Mouse (Mus musculus): ENCODE measurements around the gene Zfp729a. TPM values are rescaled to one million over a fixed set of nuclear protein-coding genes. Genes with fewer than 3 reads are reported as not detected.

The Zfp729a gene
- polyA plus RNA-seq, 2 experiments = 2.9 to 5.1 TPM

GRCm38 (mm10) chr13:67652496-67652895, 14.9 kb upstream of the Zfp729a start:
- WGBS = 55% methylated on average over 3 of the region's 3 CpGs
- no peak overlapping the region for H3K4me3 ChIP-seq (replicated peaks; ENCODE audit: low read length)
- H3K4me1 ChIP-seq (ENCODE audit: control insufficient read depth, insufficient read depth, low read length) = no peaks in the 10 kb centered on the region
- no peak for TF ChIP-seq POLR2A (IDR thresholded peaks at IDR 0.05; ENCODE audit: borderline replicate concordance, extremely low read depth, insufficient read depth, insufficient read length)
- no peaks in the 10 kb centered on the region for H3K9me3 ChIP-seq (ENCODE audit: control insufficient read depth, low read length)
- H3K4me2 ChIP-seq (replicated peaks; ENCODE audit: low read depth, low read length, severe bottlenecking) = no peak overlapping the region
- no peak overlapping the region for H3K9ac ChIP-seq (ENCODE audit: low read depth, low read length, severe bottlenecking)
- no peaks in the 10 kb centered on the region for H3K27me3 ChIP-seq (ENCODE audit: control insufficient read depth, insufficient read depth, low read length)
- H3K27ac ChIP-seq (replicated peaks; ENCODE audit: low read depth, low read length) = no peak overlapping the region
- DNase-seq (ENCODE audit: low spot score) = no peak
- no peaks in the 10 kb centered on the region for H3K36me3 ChIP-seq (ENCODE audit: control insufficient read depth, insufficient read depth, low read length)
- no peak for ATAC-seq (ENCODE audit: low FRiP score, low read depth)

- no peak for TF ChIP-seq POLR2A (IDR thresholded peaks at IDR 0.05; ENCODE audit: borderline replicate concordance, extremely low read depth, insufficient read depth, insufficient read length)
- Histone ChIP-seq H3K4me2 (replicated peaks; ENCODE audit: low read depth, low read length, severe bottlenecking) (no peak overlapping the region), H3K4me1 (ENCODE audit: control insufficient read depth, insufficient read depth, low read length) (no peaks in the 10 kb centered on the region), H3K4me3 (replicated peaks; ENCODE audit: low read length) (no peak overlapping the region), H3K36me3 (ENCODE audit: control insufficient read depth, insufficient read depth, low read length) (no peaks in the 10 kb centered on the region), H3K27ac (replicated peaks; ENCODE audit: low read depth, low read length) (no peak overlapping the region), H3K9me3 (ENCODE audit: control insufficient read depth, low read length) (no peaks in the 10 kb centered on the region), H3K9ac (ENCODE audit: low read depth, low read length, severe bottlenecking) (no peak overlapping the region), H3K27me3 (ENCODE audit: control insufficient read depth, insufficient read depth, low read length) (no peaks in the 10 kb centered on the region)
- no peak for DNase-seq (ENCODE audit: low spot score)
- WGBS = 90% methylated on average over 4 of the region's 4 CpGs
- ATAC-seq (ENCODE audit: low FRiP score, low read depth) = no peak
Measured at GRCm38 (mm10) chr13:67610108-67610507, 27.5 kb downstream of the Zfp729a start.

GRCm38 (mm10) chr13:67609066-67609876, 28.3 kb downstream of the Zfp729a start, which contains the start of gene Zfp729b:
Gene Zfp729b, minus strand, starts transcription at chr13:67609707.
- peak within 1 kb of the TSS; percentile 65 for H3K27ac ChIP-seq (replicated peaks; ENCODE audit: low read depth, low read length)

GRCm38 (mm10) chr13:67572591-67573189, 64.9 kb downstream of the Zfp729a start:
- H3K9me3 ChIP-seq (ENCODE audit: control insufficient read depth, low read length) = no peaks in the 10 kb centered on the region
- no peaks in the 10 kb centered on the region for H3K27me3 ChIP-seq (ENCODE audit: control insufficient read depth, insufficient read depth, low read length)
- no peak for TF ChIP-seq POLR2A (IDR thresholded peaks at IDR 0.05; ENCODE audit: borderline replicate concordance, extremely low read depth, insufficient read depth, insufficient read length)

More at GRCm38 (mm10) chr13:67609066-67609876, 28.3 kb downstream of the Zfp729a start, which contains the start of gene Zfp729b:
- 4% methylated on average over 20 of the region's 20 CpGs for WGBS
- H3K9ac ChIP-seq (ENCODE audit: low read depth, low read length, severe bottlenecking) = peak within 1 kb of the TSS; percentile 66
- no peak for TF ChIP-seq POLR2A (IDR thresholded peaks at IDR 0.05; ENCODE audit: borderline replicate concordance, extremely low read depth, insufficient read depth, insufficient read length)
- H3K9me3 ChIP-seq (ENCODE audit: control insufficient read depth, low read length) = no peaks in the 10 kb centered on the region
- H3K4me1 ChIP-seq (ENCODE audit: control insufficient read depth, insufficient read depth, low read length) = no peaks in the 10 kb centered on the region
- H3K4me3 ChIP-seq (replicated peaks; ENCODE audit: low read length) = peak within 1 kb of the TSS; percentile 70
- H3K36me3 ChIP-seq (ENCODE audit: control insufficient read depth, insufficient read depth, low read length) = no peaks in the 10 kb centered on the region
- H3K27me3 ChIP-seq (ENCODE audit: control insufficient read depth, insufficient read depth, low read length) = no peaks in the 10 kb centered on the region
- DNase-seq (ENCODE audit: low spot score) = peak; percentile 89
- peak within 1 kb of the TSS; percentile 60 for H3K4me2 ChIP-seq (replicated peaks; ENCODE audit: low read depth, low read length, severe bottlenecking)
- ATAC-seq (ENCODE audit: low FRiP score, low read depth) = peak; percentile 95

More at GRCm38 (mm10) chr13:67572591-67573189, 64.9 kb downstream of the Zfp729a start:
- H3K4me1 ChIP-seq (ENCODE audit: control insufficient read depth, insufficient read depth, low read length) = no peaks in the 10 kb centered on the region
- WGBS = 69% methylated on average over 5 of the region's 5 CpGs
- H3K36me3 ChIP-seq (ENCODE audit: control insufficient read depth, insufficient read depth, low read length) = no peaks in the 10 kb centered on the region
- ATAC-seq (ENCODE audit: low FRiP score, low read depth) (no peak), DNase-seq (ENCODE audit: low spot score) (no peak)
- no peak overlapping the region for H3K4me2 ChIP-seq (replicated peaks; ENCODE audit: low read depth, low read length, severe bottlenecking)
- no peak overlapping the region for H3K9ac ChIP-seq (ENCODE audit: low read depth, low read length, severe bottlenecking)
- no peak overlapping the region for H3K27ac ChIP-seq (replicated peaks; ENCODE audit: low read depth, low read length)
- H3K4me3 ChIP-seq (replicated peaks; ENCODE audit: low read length) = no peak overlapping the region

Other genes starting within 250 kb of the Zfp729a start
- 6.1 and 7.9 TPM in 2 replicates for gene Zfp429, start 238.0 kb downstream of the Zfp729a start, polyA plus RNA-seq (2012; rRNA removed)
- gene Zfp429, start 238.0 kb downstream of the Zfp729a start, polyA plus RNA-seq (2014; fragmentation: Nextera tagmentation; extraction: Ambion mirVana) = 4.8 and 7.0 TPM in 2 replicates
- gene Zfp459, start 216.4 kb downstream of the Zfp729a start, polyA plus RNA-seq (2012; rRNA removed) = 0.53 and 0.72 TPM in 2 replicates
- 1.2 and 1.3 TPM in 2 replicates for gene Zfp459, start 216.4 kb downstream of the Zfp729a start, polyA plus RNA-seq (2014; fragmentation: Nextera tagmentation; extraction: Ambion mirVana)
- 3.8 and 5.5 TPM in 2 replicates for gene Zfp874a, start 186.2 kb downstream of the Zfp729a start, polyA plus RNA-seq (2012; rRNA removed)
- 9.9 and 10.8 TPM in 2 replicates for gene Zfp874a, start 186.2 kb downstream of the Zfp729a start, polyA plus RNA-seq (2014; fragmentation: Nextera tagmentation; extraction: Ambion mirVana)
- gene Zfp874b, start 153.5 kb downstream of the Zfp729a start, polyA plus RNA-seq (2012; rRNA removed) = 3.9 and 4.3 TPM in 2 replicates
- gene Zfp874b, start 153.5 kb downstream of the Zfp729a start, polyA plus RNA-seq (2014; fragmentation: Nextera tagmentation; extraction: Ambion mirVana) = 2.6 and 3.3 TPM in 2 replicates
- 4.9 and 7.7 TPM in 2 replicates for gene Zfp58, start 137.2 kb downstream of the Zfp729a start, polyA plus RNA-seq (2012; rRNA removed)
- gene Zfp58, start 137.2 kb downstream of the Zfp729a start, polyA plus RNA-seq (2014; fragmentation: Nextera tagmentation; extraction: Ambion mirVana) = 15.1 and 15.3 TPM in 2 replicates
- not detected in 2 replicates for gene Gm26965, start 111.6 kb downstream of the Zfp729a start, polyA plus RNA-seq (2012; rRNA removed)
- gene Gm26965, start 111.6 kb downstream of the Zfp729a start, polyA plus RNA-seq (2014; fragmentation: Nextera tagmentation; extraction: Ambion mirVana) = not detected in 2 replicates
- gene Zfp87, start 111.6 kb downstream of the Zfp729a start, polyA plus RNA-seq (2012; rRNA removed) = 15.3 and 15.4 TPM in 2 replicates
- gene Zfp87, start 111.6 kb downstream of the Zfp729a start, polyA plus RNA-seq (2014; fragmentation: Nextera tagmentation; extraction: Ambion mirVana) = 26.7 and 27.0 TPM in 2 replicates
- 6.3 and 8.0 TPM in 2 replicates for gene Zfp748, start 84.0 kb downstream of the Zfp729a start, polyA plus RNA-seq (2012; rRNA removed)
- 12.9 and 16.1 TPM in 2 replicates for gene Zfp748, start 84.0 kb downstream of the Zfp729a start, polyA plus RNA-seq (2014; fragmentation: Nextera tagmentation; extraction: Ambion mirVana)
- 2.1 and 3.0 TPM in 2 replicates for gene Zfp729b, start 28.1 kb downstream of the Zfp729a start, polyA plus RNA-seq (2012; rRNA removed)
- gene Zfp729b, start 28.1 kb downstream of the Zfp729a start, polyA plus RNA-seq (2014; fragmentation: Nextera tagmentation; extraction: Ambion mirVana) = 5.2 and 6.1 TPM in 2 replicates
- gene Gm49345, start within 50 bp of the Zfp729a start, polyA plus RNA-seq (2012; rRNA removed) = not detected in 2 replicates
- not detected in 2 replicates for gene Gm49345, start within 50 bp of the Zfp729a start, polyA plus RNA-seq (2014; fragmentation: Nextera tagmentation; extraction: Ambion mirVana)
- gene Zfp738, start 49.3 kb upstream of the Zfp729a start, polyA plus RNA-seq (2012; rRNA removed) = 9.8 and 10.3 TPM in 2 replicates
- 11.5 and 11.8 TPM in 2 replicates for gene Zfp738, start 49.3 kb upstream of the Zfp729a start, polyA plus RNA-seq (2014; fragmentation: Nextera tagmentation; extraction: Ambion mirVana)
- gene Zfp65, start 91.4 kb upstream of the Zfp729a start, polyA plus RNA-seq (2012; rRNA removed) = 3.9 and 6.1 TPM in 2 replicates
- 2.8 and 3.1 TPM in 2 replicates for gene Zfp65, start 91.4 kb upstream of the Zfp729a start, polyA plus RNA-seq (2014; fragmentation: Nextera tagmentation; extraction: Ambion mirVana)
- 2.9 and 3.8 TPM in 2 replicates for gene Zfp85, start 117.4 kb upstream of the Zfp729a start, polyA plus RNA-seq (2012; rRNA removed)
- gene Zfp85, start 117.4 kb upstream of the Zfp729a start, polyA plus RNA-seq (2014; fragmentation: Nextera tagmentation; extraction: Ambion mirVana) = 3.8 and 6.3 TPM in 2 replicates
- gene Zfp493, start 141.9 kb upstream of the Zfp729a start, polyA plus RNA-seq (2012; rRNA removed) = 2.5 and 2.6 TPM in 2 replicates
- gene Zfp493, start 141.9 kb upstream of the Zfp729a start, polyA plus RNA-seq (2014; fragmentation: Nextera tagmentation; extraction: Ambion mirVana) = 2.2 and 2.5 TPM in 2 replicates
- 3.4 and 4.1 TPM in 2 replicates for gene Zfp273, start 175.9 kb upstream of the Zfp729a start, polyA plus RNA-seq (2012; rRNA removed)
- 6.9 and 7.6 TPM in 2 replicates for gene Zfp273, start 175.9 kb upstream of the Zfp729a start, polyA plus RNA-seq (2014; fragmentation: Nextera tagmentation; extraction: Ambion mirVana)
- gene Gm10037, start 193.3 kb upstream of the Zfp729a start, polyA plus RNA-seq (2012; rRNA removed) = 5.0 TPM in 2 replicates
- gene Gm10037, start 193.3 kb upstream of the Zfp729a start, polyA plus RNA-seq (2014; fragmentation: Nextera tagmentation; extraction: Ambion mirVana) = 3.0 and 3.7 TPM in 2 replicates
- gene BC048507, start 225.5 kb upstream of the Zfp729a start, polyA plus RNA-seq (2012; rRNA removed) = not detected in 2 replicates
- not detected in 2 replicates for gene BC048507, start 225.5 kb upstream of the Zfp729a start, polyA plus RNA-seq (2014; fragmentation: Nextera tagmentation; extraction: Ambion mirVana)